Mouse (Mus musculus) MEL (cell line): ENCODE measurements around the gene Tcea2. TPM values are rescaled to one million over a fixed set of nuclear protein-coding genes. Genes with fewer than 3 reads are reported as not detected.
A peak's percentile ranks its signal among the peaks of the same experiment; 100 is the strongest.

Source experiments
- DNase-seq: peaks from one replicate; pipeline ENCODE4 v3.0.0; 2011; ENCODE audit warnings: low read depth, low spot score
- H3K27ac ChIP-seq: 2 replicates; pipeline ENCODE4 v1.5.1; 2012; ENCODE audit warnings: low read depth, mild to moderate bottlenecking, control low read depth, low read length, moderate library complexity; ENCODE audit not compliant: control insufficient read depth
- H3K27me3 ChIP-seq, 2 experiments: fragments of 150-350 bp in 1 of 2; sonication (generic) in 1 of 2; 2 replicates each; pipeline ENCODE4 v1.6.1; 2012; ENCODE audit warnings: low read length in 2 of 2, mild to moderate bottlenecking in 2 of 2, improper control_type of control experiment in 1 of 2, moderate library complexity in 1 of 2; ENCODE audit not compliant: insufficient read depth in 2 of 2, control insufficient read depth in 1 of 2
- H3K36me3 ChIP-seq, 2 experiments: 2 replicates each; pipeline ENCODE4 v1.6.1; 2012 to 2014; ENCODE audit warnings: low read length in 2 of 2, improper control_type of control experiment in 1 of 2, inconsistent platforms in 1 of 2, mild to moderate bottlenecking in 1 of 2; ENCODE audit not compliant: insufficient read depth in 2 of 2, control insufficient read depth in 1 of 2
- H3K4me1 ChIP-seq, 2 experiments: fragments of 150-350 bp in 1 of 2; sonication (generic) in 1 of 2; 2 replicates each; pipeline ENCODE4 v1.6.1; 2012; ENCODE audit warnings: low read length in 2 of 2, improper control_type of control experiment in 1 of 2, mild to moderate bottlenecking in 1 of 2; ENCODE audit not compliant: insufficient read depth in 2 of 2, control insufficient read depth in 1 of 2
- H3K4me3 ChIP-seq, 2 experiments: fragments of 150-350 bp in 1 of 2; sonication (generic) in 1 of 2; 2 replicates each; pipeline ENCODE4 v1.5.1; 2012; ENCODE audit warnings: low read depth in 2 of 2, low read length in 2 of 2, mild to moderate bottlenecking in 2 of 2, moderate library complexity in 2 of 2, control low read depth in 1 of 2, improper control_type of control experiment in 1 of 2; ENCODE audit not compliant: control insufficient read depth in 1 of 2, insufficient read depth in 1 of 2
- H3K79me2 ChIP-seq: 2 replicates; pipeline ENCODE4 v1.6.1; 2012; ENCODE audit warnings: mild to moderate bottlenecking, low read length, moderate library complexity; ENCODE audit not compliant: control insufficient read depth, poor library complexity, insufficient read depth
- H3K9ac ChIP-seq: 2 replicates; pipeline ENCODE4 v1.6.1; 2012; ENCODE audit warnings: low read depth, mild to moderate bottlenecking, control low read depth, low read length, moderate library complexity; ENCODE audit not compliant: control insufficient read depth, poor library complexity, severe bottlenecking
- H3K9me3 ChIP-seq: fragments of 150-350 bp; sonication (generic); replicated peaks from 2 replicates; pipeline ENCODE4 v1.6.1; 2012; ENCODE audit warnings: mild to moderate bottlenecking, low read length, improper control_type of control experiment, moderate library complexity; ENCODE audit not compliant: insufficient read depth
- CHD2 ChIP-seq: IDR thresholded peaks from 2 replicates; pipeline ENCODE4 v1.6.1; 2011; ENCODE audit warnings: low read length, improper control_type of control experiment
- CTCF ChIP-seq, 3 experiments: IDR thresholded peaks in 2 of 3; conservative IDR thresholded peaks in 1 of 3; 2 replicates each; pipeline ENCODE4 v1.5.1; 2011 to 2012; ENCODE audit warnings: low read length in 3 of 3, low read depth in 2 of 3, mild to moderate bottlenecking in 2 of 3, improper control_type of control experiment in 1 of 3, inconsistent platforms in 1 of 3, mixed read lengths in 1 of 3, moderate library complexity in 1 of 3; ENCODE audit not compliant: control insufficient read depth in 1 of 3, insufficient read depth in 1 of 3, poor library complexity in 1 of 3, severe bottlenecking in 1 of 3
- E2F4 ChIP-seq: IDR thresholded peaks from 2 replicates; pipeline ENCODE4 v1.6.1; 2011; ENCODE audit warnings: low read depth, low read length, improper control_type of control experiment, borderline replicate concordance
- ELF1 ChIP-seq: IDR thresholded peaks from 2 replicates; pipeline ENCODE4 v1.6.1; 2014; ENCODE audit warnings: low read depth, mild to moderate bottlenecking, inconsistent platforms, low read length, improper control_type of control experiment, moderate library complexity
- EP300 ChIP-seq, 2 experiments: IDR thresholded peaks; 2 replicates each; pipeline ENCODE4 v1.6.1; 2011; ENCODE audit warnings: improper control_type of control experiment in 2 of 2, low read length in 2 of 2, low read depth in 1 of 2, mild to moderate bottlenecking in 1 of 2
- ETS1 ChIP-seq: IDR thresholded peaks from 2 replicates; pipeline ENCODE4 v1.6.1; 2012; ENCODE audit warnings: low read depth, mild to moderate bottlenecking, inconsistent platforms, low read length, improper control_type of control experiment, moderate library complexity
- GABPA ChIP-seq: IDR thresholded peaks from 2 replicates; pipeline ENCODE4 v1.6.1; 2012; ENCODE audit warnings: low read depth, mild to moderate bottlenecking, inconsistent platforms, low read length, improper control_type of control experiment, moderate library complexity
- GATA1 ChIP-seq: IDR thresholded peaks from 2 replicates; pipeline ENCODE4 v1.6.1; 2011; ENCODE audit warnings: low read depth, low read length, improper control_type of control experiment
- HCFC1 ChIP-seq: IDR thresholded peaks from 2 replicates; pipeline ENCODE4 v1.6.1; 2012; ENCODE audit warnings: low read depth, mild to moderate bottlenecking, inconsistent platforms, low read length, improper control_type of control experiment, moderate library complexity
- JUND ChIP-seq: IDR thresholded peaks from 2 replicates; pipeline ENCODE4 v1.6.1; 2011; ENCODE audit warnings: low read depth, mild to moderate bottlenecking, improper control_type of control experiment, low read length
- KAT2A ChIP-seq: conservative IDR thresholded peaks from 2 replicates; pipeline ENCODE4 v1.6.1; 2012; ENCODE audit warnings: low read depth, low read length, improper control_type of control experiment, inconsistent platforms
- MAX ChIP-seq: IDR thresholded peaks from 2 replicates; pipeline ENCODE4 v1.6.1; 2011; ENCODE audit warnings: low read length, improper control_type of control experiment
- MAZ ChIP-seq: IDR thresholded peaks from 2 replicates; pipeline ENCODE4 v1.6.1; 2012; ENCODE audit warnings: low read depth, mild to moderate bottlenecking, inconsistent platforms, low read length, improper control_type of control experiment
- MEF2A ChIP-seq: IDR thresholded peaks from 2 replicates; pipeline ENCODE4 v1.6.1; 2014; ENCODE audit warnings: low read depth, mild to moderate bottlenecking, inconsistent platforms, low read length, improper control_type of control experiment; ENCODE audit not compliant: poor library complexity, insufficient replicate concordance, severe bottlenecking; ENCODE audit errors: extremely low read depth
- MXI1 ChIP-seq: IDR thresholded peaks from 2 replicates; pipeline ENCODE4 v1.6.1; 2011; ENCODE audit warnings: mild to moderate bottlenecking, low read depth, low read length, improper control_type of control experiment
- MYB ChIP-seq: IDR thresholded peaks from 2 replicates; pipeline ENCODE4 v1.6.1; 2011; ENCODE audit warnings: mild to moderate bottlenecking, low read depth, low read length, improper control_type of control experiment
- MYC ChIP-seq: IDR thresholded peaks from 2 replicates; pipeline ENCODE4 v1.6.1; 2011; ENCODE audit warnings: low read depth, mild to moderate bottlenecking, low read length, improper control_type of control experiment, moderate library complexity
- NELFE ChIP-seq: IDR thresholded peaks from 2 replicates; pipeline ENCODE4 v1.6.1; 2011; ENCODE audit warnings: low read depth, low read length, improper control_type of control experiment
- NRF1 ChIP-seq: IDR thresholded peaks from 2 replicates; pipeline ENCODE4 v1.6.1; 2014; ENCODE audit warnings: low read depth, mild to moderate bottlenecking, inconsistent platforms, low read length, improper control_type of control experiment, moderate library complexity; ENCODE audit not compliant: poor library complexity, insufficient read depth, severe bottlenecking
- POLR2A ChIP-seq, 2 experiments: IDR thresholded peaks; 2 replicates each; pipeline ENCODE4 v1.6.1; 2011 to 2012; ENCODE audit warnings: low read length in 2 of 2, mild to moderate bottlenecking in 2 of 2, control low read depth in 1 of 2, improper control_type of control experiment in 1 of 2, low read depth in 1 of 2, moderate library complexity in 1 of 2; ENCODE audit not compliant: control insufficient read depth in 1 of 2, insufficient read depth in 1 of 2, poor library complexity in 1 of 2
- POLR2AphosphoS2 ChIP-seq: IDR thresholded peaks from 2 replicates; pipeline ENCODE4 v1.6.1; 2011; ENCODE audit warnings: low read length, improper control_type of control experiment
- POLR2AphosphoS5 ChIP-seq: IDR thresholded peaks from 2 replicates; pipeline ENCODE4 v1.6.1; 2012; ENCODE audit warnings: low read depth, borderline replicate concordance, mild to moderate bottlenecking, inconsistent platforms, low read length, moderate library complexity, mixed read lengths
- RAD21 ChIP-seq: IDR thresholded peaks from 2 replicates; pipeline ENCODE4 v1.6.1; 2011; ENCODE audit warnings: mild to moderate bottlenecking, low read depth, low read length, improper control_type of control experiment
- SIN3A ChIP-seq: IDR thresholded peaks from 2 replicates; pipeline ENCODE4 v1.6.1; 2012; ENCODE audit warnings: low read length, improper control_type of control experiment, inconsistent platforms
- SMC3 ChIP-seq: IDR thresholded peaks from 2 replicates; pipeline ENCODE4 v1.6.1; 2011; ENCODE audit warnings: low read depth, low read length, improper control_type of control experiment
- TBP ChIP-seq: IDR thresholded peaks from 2 replicates; pipeline ENCODE4 v1.8.0; 2011; ENCODE audit warnings: low read depth, low read length, improper control_type of control experiment
- TCF12 ChIP-seq: IDR thresholded peaks from 2 replicates; pipeline ENCODE4 v1.6.1; 2014; ENCODE audit warnings: low read depth, mild to moderate bottlenecking, inconsistent platforms, low read length, improper control_type of control experiment, moderate library complexity
- USF1 ChIP-seq: IDR thresholded peaks from 2 replicates; pipeline ENCODE4 v1.6.1; 2014; ENCODE audit warnings: low read depth, mild to moderate bottlenecking, inconsistent platforms, low read length, improper control_type of control experiment, moderate library complexity
- ZC3H11A ChIP-seq: IDR thresholded peaks from 2 replicates; pipeline ENCODE4 v1.6.1; 2012; ENCODE audit warnings: low read depth, mild to moderate bottlenecking, inconsistent platforms, low read length, improper control_type of control experiment
- ZKSCAN1 ChIP-seq: IDR thresholded peaks from 2 replicates; pipeline ENCODE4 v1.6.1; 2012; ENCODE audit warnings: low read depth, mild to moderate bottlenecking, inconsistent platforms, low read length, improper control_type of control experiment, moderate library complexity
- ZMIZ1 ChIP-seq: IDR thresholded peaks from 2 replicates; pipeline ENCODE4 v1.6.1; 2012; ENCODE audit warnings: low read depth, mild to moderate bottlenecking, inconsistent platforms, low read length, improper control_type of control experiment, moderate library complexity
- ZNF384 ChIP-seq: IDR thresholded peaks from 2 replicates; pipeline ENCODE4 v1.6.1; 2012; ENCODE audit warnings: low read depth, mild to moderate bottlenecking, inconsistent platforms, low read length, improper control_type of control experiment
- polyA plus RNA-seq, 2 experiments: library from polyadenylated mRNA; stranded (reverse) in 1 of 2; unstranded in 1 of 2; fragments of >175 nt in 1 of 2; fragments of >200 nt in 1 of 2; gene quantifications; 2 replicates each; pipeline versions ENCODE4 v1.2.1 to v1.2.4; 2012; ENCODE audit warnings: low replicate concordance in 2 of 2, low read depth in 1 of 2; ENCODE audit not compliant: insufficient read length in 2 of 2, insufficient read depth in 1 of 2, missing spikeins in 1 of 2
- total RNA-seq: library from RNA; depleted of rRNA; stranded (reverse); fragments of 300-350 nt; gene quantifications from 2 replicates; pipeline ENCODE4 v1.2.3, GENCODE M21; 2012

Tcea2 gene
- total and polyA plus RNA-seq, 3 experiments, result 6.7 to 17.0 TPM; not detected in 1

GRCm38 (mm10) chr2:181683381-181683780, 3.3 kb downstream of the Tcea2 start:
- H3K27ac ChIP-seq, result no peak overlapping the region
- H3K79me2 ChIP-seq, result peaks cover 6% of the 10 kb centered on the region; the same call in 1 of the 2 replicates
- no peaks in the 10 kb centered on the region for H3K9me3 ChIP-seq
- no peaks in the 10 kb centered on the region for H3K27me3 ChIP-seq
- no peak for DNase-seq
- TF ChIP-seq MXI1, result no peak
- no peak for TF ChIP-seq EP300 (IDR thresholded peaks at IDR 0.05; ENCODE audit: low read depth in 1 of 2, low read length in 2 of 2)
- TF ChIP-seq MAZ, result no peak
- no peak for TF ChIP-seq CHD2
- no peak for TF ChIP-seq HCFC1
- no peak for TF ChIP-seq E2F4
- no peak for TF ChIP-seq TBP
- no peak for TF ChIP-seq ETS1
- TF ChIP-seq KAT2A, result no peak
- no peak for TF ChIP-seq NRF1
- TF ChIP-seq POLR2A (IDR thresholded peaks at IDR 0.05; ENCODE audit: control insufficient read depth in 1 of 2, insufficient read depth in 1 of 2, low read depth in 1 of 2, low read length in 2 of 2, poor library complexity in 1 of 2), result no peak
- no peak for TF ChIP-seq SIN3A
- TF ChIP-seq NELFE, result no peak
- peaks cover 0 to 24% of the 10 kb centered on the region in 2 experiments; a peak in 2 of 4 replicates for H3K36me3 ChIP-seq
- peaks cover 6 to 28% of the 10 kb centered on the region in 2 experiments for H3K4me1 ChIP-seq
- no peak overlapping the region for H3K9ac ChIP-seq
- no peak overlapping the region for H3K4me3 ChIP-seq

- Histone ChIP-seq H3K79me2 (peaks cover 6% of the 10 kb centered on the region; the same call in 1 of the 2 replicates), H3K9me3 (no peaks in the 10 kb centered on the region), H3K36me3 (peaks cover 0 to 20% of the 10 kb centered on the region in 2 experiments; a peak in 2 of 4 replicates), H3K27ac (peak overlapping the region; percentile 60), H3K4me3 (no peak overlapping the region), H3K27me3 (no peaks in the 10 kb centered on the region), H3K4me1 (peaks cover 6 to 22% of the 10 kb centered on the region in 2 experiments), H3K9ac (no peak overlapping the region)
- peak; percentile 93 for DNase-seq
- TF ChIP-seq ZKSCAN1 (no peak), MAZ (0 out of 2 replicates have a peak, but pooled peaks have one; percentile 6), GABPA (no peak), MAX (no peak), ZNF384 (no peak), MYC (0 out of 2 replicates have a peak, but pooled peaks have one; percentile 24), MXI1 (peak; percentile 61), ZC3H11A (no peak), ELF1 (peak; percentile 56; the same call in 1 of the 2 replicates), RAD21 (no peak), NRF1 (no peak), CTCF (IDR thresholded peaks at IDR 0.05 in 2 of 3, conservative IDR thresholded peaks at IDR 0.05 in 1 of 3; ENCODE audit: control insufficient read depth in 1 of 3, insufficient read depth in 1 of 3, low read depth in 2 of 3, low read length in 3 of 3, poor library complexity in 1 of 3, severe bottlenecking in 1 of 3) (no peak), E2F4 (no peak), CHD2 (no peak), JUND (no peak), POLR2AphosphoS2 (peak; percentile 73; the same call in 1 of the 2 replicates), TCF12 (peak; percentile 80), GATA1 (peak; percentile 95), NELFE (no peak), ZMIZ1 (no peak), POLR2AphosphoS5 (no peak), MYB (no peak), TBP (0 out of 2 replicates have a peak, but pooled peaks have one; percentile 22), MEF2A (no peak), SMC3 (no peak), USF1 (no peak)
Measured at GRCm38 (mm10) chr2:181684713-181685112, 4.6 kb downstream of the Tcea2 start.
